Mouse (Mus musculus) hindbrain, embryonic 13.5 days (tissue): ENCODE data around the gene Ccn6. TPM values are rescaled to one million over a fixed set of nuclear protein-coding genes. Genes with fewer than 3 reads are reported as not detected.

ENCODE experiments used
- ATAC-seq: fragments of 200-750 bp; cut with Nextera tagmentation; 2 replicates; pipeline ENCODE4 v1.8.0; 2017; ENCODE audit warnings: moderate TSS enrichment; ENCODE audit not compliant: low FRiP score
- H3K27ac ChIP-seq: fragments of 300-500 bp; sonication (generic); 2 replicates; pipeline ENCODE4 v1.5.1; 2015; ENCODE audit warnings: inconsistent platforms, mild to moderate bottlenecking, moderate library complexity
- H3K27me3 ChIP-seq: fragments of 300-500 bp; sonication (generic); 2 replicates; pipeline ENCODE4 v1.6.1; 2015; ENCODE audit warnings: mild to moderate bottlenecking, inconsistent platforms
- H3K36me3 ChIP-seq: fragments of 300-500 bp; sonication (generic); 2 replicates; pipeline ENCODE4 v1.6.1; 2015; ENCODE audit warnings: mild to moderate bottlenecking, inconsistent platforms
- H3K4me1 ChIP-seq: fragments of 300-500 bp; sonication (generic); replicated peaks from 2 replicates; pipeline ENCODE4 v1.6.1; 2015; ENCODE audit warnings: inconsistent platforms
- H3K4me2 ChIP-seq: fragments of 300-500 bp; sonication (generic); 2 replicates; pipeline ENCODE4 v1.6.1; 2015; ENCODE audit warnings: inconsistent platforms, mild to moderate bottlenecking, moderate library complexity
- H3K4me3 ChIP-seq: fragments of 300-500 bp; sonication (generic); 2 replicates; pipeline ENCODE4 v1.5.1; 2015; ENCODE audit warnings: mild to moderate bottlenecking, inconsistent platforms
- H3K9ac ChIP-seq: fragments of 300-500 bp; sonication (generic); 2 replicates; pipeline ENCODE4 v1.6.1; 2015; ENCODE audit warnings: mild to moderate bottlenecking, inconsistent platforms
- H3K9me3 ChIP-seq: fragments of 300-500 bp; sonication (generic); 2 replicates; pipeline ENCODE4 v1.6.1; 2016; ENCODE audit warnings: inconsistent platforms
- WGBS: fragments of 180-500 bp; shearing (Covaris S2); methylation state at CpG from one replicate; pipeline ENCODE4 v1.1.7; 2015; 5-methylcytosine and 5-hydroxymethylcytosine counted together
- polyA plus RNA-seq: library from polyadenylated mRNA; unstranded; fragments of >200 nt; fragmentation: Nextera tagmentation; extraction: Ambion mirVana; gene quantifications from 2 replicates; pipeline ENCODE4 v1.2.1, GENCODE M21; 2015

The Ccn6 gene
- polyA plus RNA-seq, 1 experiment from 2014 or later: 0.44 TPM

DNA sequence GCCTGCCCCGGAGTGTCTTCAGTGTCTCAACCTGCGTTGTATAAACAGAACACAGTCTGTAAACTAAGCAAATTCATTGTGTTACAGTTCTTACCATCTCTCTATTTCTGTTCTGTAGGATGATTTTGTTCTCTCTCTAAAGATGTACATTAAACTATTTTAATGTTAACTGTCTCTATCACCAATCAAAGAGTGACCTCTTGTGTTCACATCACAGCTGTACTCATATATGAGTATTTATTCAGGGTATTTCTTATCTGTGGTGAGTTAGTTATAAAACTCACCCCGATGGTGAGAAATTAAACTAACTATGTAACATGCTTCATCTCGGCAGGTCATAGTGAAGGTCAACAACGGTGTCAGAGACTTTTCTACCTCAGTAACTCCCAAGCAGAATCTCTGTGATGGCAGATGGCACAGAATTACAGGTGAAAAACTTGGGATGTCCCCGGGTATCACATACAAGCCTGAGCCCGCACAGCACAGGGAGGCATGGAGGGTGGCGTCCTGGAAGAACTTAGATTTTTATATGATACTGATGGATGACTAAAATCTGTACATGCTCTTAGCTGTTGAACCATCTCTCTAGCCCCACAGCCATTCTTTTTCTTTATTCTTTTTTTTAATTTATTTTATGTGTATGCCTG is 58.7 kb downstream of the Ccn6 start:
- Histone ChIP-seq H3K36me3 (no peaks in the 10 kb centered on the region), H3K27me3 (no peaks in the 10 kb centered on the region), H3K4me1 (peaks cover 5% of the 10 kb centered on the region; the same call in 1 of the 2 replicates), H3K4me2 (no peak overlapping the region), H3K4me3 (no peak overlapping the region), H3K27ac (no peak overlapping the region), H3K9ac (no peak overlapping the region), H3K9me3 (0 out of 2 replicates have a peak, but pooled peaks cover 5% of the 10 kb centered on the region)
- WGBS: 96% methylated on average over 8 of the region's 8 CpGs
- no peak for ATAC-seq

Other genes starting within 250 kb of the Ccn6 start
- 22.3 and 23.3 TPM in 2 replicates for gene Lama4, start 198.3 kb downstream of the Ccn6 start, polyA plus RNA-seq
- gene Fam229b, start 29.9 kb downstream of the Ccn6 start, polyA plus RNA-seq: 32.7 and 34.8 TPM in 2 replicates
- gene Tube1, start 29.8 kb downstream of the Ccn6 start, polyA plus RNA-seq: 9.6 and 10.4 TPM in 2 replicates
- gene Fyn, start 205.1 kb upstream of the Ccn6 start, polyA plus RNA-seq: 68.3 and 71.0 TPM in 2 replicates